Mouse (Mus musculus) brain, embryonic 14.5 days (tissue): Measurements from ENCODE around the gene Naa11. TPM values are rescaled to one million over a fixed set of nuclear protein-coding genes. Genes with fewer than 3 reads are reported as not detected.

ENCODE experiments used
- DNase-seq: peaks from one replicate; pipeline ENCODE4 v3.0.0-alpha.2; 2011; ENCODE audit warnings: low read depth
- CTCF ChIP-seq: fragments of 200-500 bp; IDR thresholded peaks from 2 replicates; pipeline ENCODE4 v1.5.1; 2012; ENCODE audit warnings: inconsistent platforms, mild to moderate bottlenecking, moderate library complexity, borderline replicate concordance; ENCODE audit not compliant: insufficient read depth, insufficient read length; ENCODE audit errors: extremely low read depth
- POLR2A ChIP-seq: fragments of 200-500 bp; IDR thresholded peaks from 2 replicates; pipeline ENCODE4 v1.6.1; 2012; ENCODE audit warnings: mild to moderate bottlenecking, inconsistent platforms, borderline replicate concordance; ENCODE audit not compliant: poor library complexity, insufficient read depth, insufficient read length, severe bottlenecking; ENCODE audit errors: extremely low read depth
- polyA plus RNA-seq: library from polyadenylated mRNA; depleted of rRNA; stranded (reverse); fragments of >200 nt; gene quantifications from 2 replicates; pipeline ENCODE4 v1.2.3, GENCODE M21; 2012; rRNA removed

Naa11 gene
- polyA plus RNA-seq = not detected in 2 replicates

DNA sequence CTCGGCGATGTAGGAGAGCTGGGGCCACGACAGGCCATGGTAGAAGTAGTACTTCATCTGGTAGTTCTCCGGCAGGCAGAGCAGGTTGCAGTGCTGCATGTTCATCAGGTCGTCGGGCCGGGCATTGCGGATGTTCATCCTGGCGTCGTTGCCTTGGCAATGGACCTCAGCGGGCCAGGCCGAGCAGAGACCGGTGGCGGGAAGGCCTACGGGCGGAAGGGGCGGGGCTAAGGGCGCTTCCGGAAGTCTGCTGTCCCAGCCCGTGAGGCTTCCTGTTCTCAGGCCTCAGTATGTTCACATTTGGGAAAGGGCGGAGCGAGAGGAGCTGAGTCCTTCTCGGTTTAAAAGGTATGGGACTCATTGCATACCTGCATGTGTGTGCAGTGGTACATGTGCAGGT, at the start of gene Naa11:
Gene Naa11, minus strand, starts transcription at position 220 of the 400 bp plus-strand sequence.
- DNase-seq = no peak

DNA sequence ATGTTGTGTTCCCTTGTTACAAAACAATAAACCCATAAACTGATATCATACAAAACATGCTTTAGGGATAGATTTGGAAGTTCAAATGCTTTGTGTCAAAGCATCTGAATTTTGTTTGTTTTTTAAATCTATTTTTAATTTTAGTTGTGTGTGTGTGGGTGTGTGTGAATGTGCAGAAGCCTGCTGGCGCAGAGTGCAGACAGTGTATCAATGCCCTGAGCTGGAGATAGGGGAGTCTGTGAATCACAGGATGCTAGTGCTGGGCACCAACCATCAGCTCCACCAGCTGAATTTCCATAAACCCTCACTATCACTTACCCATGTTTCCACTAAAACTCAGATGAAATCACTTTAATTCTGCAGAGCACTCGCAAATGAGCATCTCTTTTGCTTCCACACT, 40.3 kb upstream of the Naa11 start:
- TF ChIP-seq CTCF (no peak), POLR2A (no peak)
- no peak for DNase-seq

More for the DNA sequence above, at the start of gene Naa11:
- TF ChIP-seq POLR2A = no peak
- TF ChIP-seq CTCF = no peak

DNA sequence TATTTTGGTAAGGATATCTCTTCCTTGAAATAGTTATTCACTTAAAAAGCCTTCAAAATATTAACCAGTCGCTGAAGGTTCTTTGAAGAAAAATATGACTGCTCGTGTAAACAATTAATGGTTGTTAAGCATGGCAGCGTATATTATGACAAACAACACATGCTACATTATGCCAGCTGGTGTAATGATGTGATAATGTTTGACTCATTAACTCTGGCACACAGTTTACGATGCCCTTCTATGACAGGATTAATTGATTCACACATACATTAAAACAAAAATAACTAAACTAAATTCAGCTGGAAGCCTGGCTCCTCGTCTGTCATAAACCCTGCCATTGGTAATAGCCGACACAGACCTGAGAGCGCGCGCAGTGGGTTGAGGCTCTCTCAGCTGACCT, 37.8 kb upstream of the Naa11 start:
- peak; percentile 67 for DNase-seq
- TF ChIP-seq CTCF = no peak
- TF ChIP-seq POLR2A = no peak

DNA sequence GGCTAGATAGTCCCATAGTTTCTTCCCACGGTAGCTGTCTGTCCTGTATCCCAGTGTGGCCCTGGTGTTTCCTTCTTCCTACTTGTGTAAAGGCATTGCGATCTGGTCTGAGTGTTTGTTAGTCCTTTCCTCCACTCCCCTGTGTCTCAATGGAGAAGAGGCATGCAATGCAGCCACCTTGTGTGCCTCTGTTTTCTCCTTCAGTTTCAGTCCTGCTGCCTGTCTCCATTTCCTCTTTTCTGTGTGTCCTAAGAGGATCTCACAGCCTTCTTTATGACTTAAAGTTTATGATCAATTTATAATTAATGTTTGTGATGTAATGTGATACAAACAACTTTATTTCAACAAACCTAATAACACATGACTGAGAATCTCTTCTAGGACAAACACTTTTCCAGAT, 29.5 kb upstream of the Naa11 start:
- TF ChIP-seq CTCF = no peak
- TF ChIP-seq POLR2A = no peak
- no peak for DNase-seq

DNA sequence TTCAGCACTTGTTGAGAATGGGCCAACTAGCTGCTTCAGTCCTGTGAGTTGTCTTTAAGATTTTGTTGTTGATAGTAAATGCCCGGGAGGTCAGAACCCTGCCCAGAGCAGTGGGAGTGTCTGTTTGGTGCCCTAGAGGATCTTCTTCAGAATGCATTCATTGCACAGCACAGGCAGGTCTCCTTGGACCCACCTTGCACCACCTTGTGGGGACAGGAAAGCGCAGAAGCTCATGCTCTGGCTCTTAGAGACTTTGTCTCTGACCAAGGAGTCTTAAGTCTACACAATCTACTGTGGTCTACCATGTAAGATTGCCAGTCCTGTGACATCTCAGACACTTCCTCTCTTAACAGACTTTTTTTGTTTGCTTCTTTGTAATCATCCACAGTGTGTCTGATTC, 25.0 kb upstream of the Naa11 start:
- TF ChIP-seq POLR2A (no peak), CTCF (no peak)
- no peak for DNase-seq

DNA sequence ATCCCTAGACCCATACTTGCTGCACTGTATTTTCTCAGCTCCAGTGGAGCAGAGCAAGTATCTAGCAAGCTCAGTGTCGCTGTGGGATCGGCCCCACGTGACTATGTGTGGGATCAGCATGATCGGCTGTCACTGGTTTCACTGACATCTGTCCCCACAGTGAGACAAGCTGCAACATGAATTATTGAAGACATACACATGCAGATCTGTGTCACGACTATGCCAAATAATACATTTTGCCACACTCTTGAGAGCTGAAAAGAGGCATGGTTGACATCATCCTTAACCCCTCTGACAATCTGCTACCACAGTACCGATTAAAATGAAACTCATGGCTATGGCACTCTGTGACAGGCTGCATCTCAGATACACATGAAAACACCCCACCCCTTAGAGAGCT, 23.7 kb upstream of the Naa11 start:
- TF ChIP-seq CTCF = no peak
- TF ChIP-seq POLR2A = no peak
- peak; percentile 93 for DNase-seq

DNA sequence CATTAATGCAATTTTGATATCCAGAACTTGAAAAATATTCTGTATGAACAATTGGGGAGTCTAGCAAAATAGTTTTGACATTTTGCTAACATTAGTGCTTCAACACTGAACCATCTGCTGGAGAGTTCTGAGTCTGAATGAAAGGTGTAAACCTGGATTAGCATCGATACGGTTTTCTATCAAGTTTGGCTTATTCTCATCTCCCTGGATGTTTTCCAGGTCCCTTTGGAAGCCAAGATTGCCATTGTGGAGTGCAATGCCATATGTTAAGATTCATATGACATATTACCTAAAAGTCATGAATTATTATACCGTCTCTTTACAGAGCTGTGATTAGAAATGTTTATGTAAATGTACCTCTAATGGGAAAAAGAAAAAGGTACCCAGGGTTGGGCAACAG, 21.5 kb upstream of the Naa11 start:
- no peak for TF ChIP-seq CTCF
- no peak for TF ChIP-seq POLR2A
- peak; percentile 79 for DNase-seq

DNA sequence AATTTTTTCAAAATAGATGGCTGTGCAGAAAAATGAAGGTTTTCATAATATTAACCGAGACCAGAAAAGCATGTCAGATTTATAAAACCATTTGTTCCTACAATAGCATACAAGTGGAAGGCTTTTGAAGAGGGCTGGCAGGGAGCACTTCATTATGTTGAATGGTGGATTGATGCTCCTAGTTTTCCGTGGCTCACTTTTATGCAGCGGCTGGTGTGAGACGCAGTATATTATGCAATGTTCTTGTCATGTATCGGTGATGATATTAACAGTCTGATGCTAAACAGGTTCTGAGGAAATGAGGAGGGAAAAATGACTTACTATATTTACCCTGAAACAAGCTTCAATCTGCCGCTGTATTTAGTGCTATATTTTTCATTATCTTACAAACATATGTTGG, 18.0 kb upstream of the Naa11 start:
- peak; percentile 73 for DNase-seq
- no peak for TF ChIP-seq CTCF

DNA sequence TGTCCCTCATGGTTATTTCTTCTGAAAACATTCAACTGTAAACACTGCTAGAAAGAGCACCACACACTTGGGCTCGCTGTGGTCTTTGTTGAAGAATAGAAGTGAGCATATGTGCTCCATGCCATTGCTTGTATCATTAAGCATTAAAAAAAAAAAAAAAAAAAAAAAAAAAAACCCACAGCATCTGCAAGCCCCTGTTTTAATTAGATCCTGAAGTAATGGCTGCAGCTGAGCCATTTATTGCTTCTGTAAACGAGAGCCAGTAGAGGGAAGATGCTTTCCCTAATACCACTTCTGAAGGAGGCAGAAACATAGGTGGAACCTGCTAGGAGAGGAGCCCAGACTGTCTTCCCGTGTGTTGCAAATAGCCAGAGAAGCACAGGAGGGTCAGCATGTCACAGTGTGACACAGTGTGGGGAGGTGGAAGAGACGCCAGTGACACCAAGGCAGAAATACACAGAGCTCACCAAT, 17.1 kb upstream of the Naa11 start:
- DNase-seq = peak; percentile 76
- TF ChIP-seq CTCF (no peak), POLR2A (no peak)

DNA sequence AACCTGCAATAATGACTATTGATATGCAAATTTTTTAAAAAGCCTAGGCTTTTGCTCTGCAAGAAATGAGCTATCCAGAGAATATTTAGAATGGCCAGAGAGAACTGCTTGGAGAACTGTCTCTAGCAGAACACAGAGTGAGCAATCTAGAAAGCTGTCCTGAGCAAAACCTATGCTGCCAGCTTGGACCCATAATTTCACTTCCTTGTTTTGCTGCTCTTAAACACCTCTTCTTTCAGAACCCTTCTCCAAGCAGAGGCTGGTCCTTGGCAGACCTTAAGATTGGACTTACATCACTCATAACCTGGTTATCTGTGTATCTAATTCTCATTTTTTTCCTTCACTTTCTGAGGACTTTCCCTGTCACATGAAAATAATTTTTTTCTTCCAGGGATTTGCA, 8.9 kb upstream of the Naa11 start:
- TF ChIP-seq CTCF (no peak), POLR2A (no peak)
- no peak for DNase-seq

DNA sequence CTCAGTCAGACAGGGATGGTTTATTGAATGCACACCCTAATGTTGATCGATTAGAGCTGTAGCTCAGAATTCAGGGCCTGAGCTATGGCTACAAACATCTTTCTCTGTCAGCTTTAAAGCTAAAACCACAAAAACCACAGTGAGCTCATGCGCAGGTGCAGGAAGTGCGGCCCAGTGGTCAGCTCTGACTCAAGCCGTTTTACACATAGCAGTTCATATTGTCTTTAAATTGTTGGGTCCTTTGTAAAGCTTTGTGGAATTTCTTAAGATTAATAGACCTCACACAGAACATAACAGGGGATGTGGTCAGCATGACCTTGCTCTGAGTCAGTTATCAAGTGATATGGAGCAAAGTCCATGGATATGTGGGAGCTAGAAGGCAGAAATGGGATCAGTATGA, 5.4 kb upstream of the Naa11 start:
- DNase-seq = no peak
- TF ChIP-seq POLR2A (no peak), CTCF (no peak)

DNA sequence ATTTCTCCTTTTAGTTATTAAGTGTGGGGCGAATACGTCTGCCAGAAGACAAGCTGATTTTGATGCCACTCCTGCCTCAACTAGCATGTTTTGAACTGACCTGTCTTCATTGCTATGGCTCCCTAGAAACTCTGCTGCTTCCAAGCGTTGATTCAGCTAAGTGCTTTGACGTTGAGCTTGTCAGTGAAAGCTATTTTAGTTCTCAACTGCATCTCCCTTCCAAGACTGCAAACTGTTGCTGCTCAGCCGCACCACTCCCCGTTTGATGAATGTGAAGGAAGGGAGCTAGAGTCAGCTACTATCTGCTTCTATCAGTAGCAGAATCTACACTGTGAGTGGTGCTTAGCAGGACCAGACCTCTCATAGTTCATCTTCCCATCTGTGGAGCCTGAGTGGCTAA, 4.6 kb downstream of the Naa11 start:
- DNase-seq = no peak
- TF ChIP-seq CTCF (no peak), POLR2A (no peak)

DNA sequence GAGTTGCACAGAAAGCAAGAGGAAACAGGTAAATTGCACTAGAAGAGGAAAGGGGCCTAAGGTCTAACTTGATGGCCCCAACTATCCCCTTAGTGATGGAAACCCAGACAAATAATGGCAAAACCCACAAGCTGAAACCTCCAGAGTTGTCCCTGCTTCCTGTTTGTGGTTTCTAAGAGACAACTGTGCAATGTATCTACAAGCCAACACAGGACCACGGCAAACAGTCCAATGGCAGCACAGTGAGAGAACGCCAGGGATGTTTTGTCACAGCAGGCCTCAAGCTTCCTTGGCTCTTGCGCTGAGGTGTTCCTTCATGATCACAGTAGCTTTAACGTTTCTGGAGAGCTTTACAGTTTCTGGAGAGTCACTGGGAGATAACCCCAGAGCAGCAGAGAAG, 7.8 kb downstream of the Naa11 start:
- no peak for DNase-seq
- TF ChIP-seq CTCF (no peak), POLR2A (no peak)

DNA sequence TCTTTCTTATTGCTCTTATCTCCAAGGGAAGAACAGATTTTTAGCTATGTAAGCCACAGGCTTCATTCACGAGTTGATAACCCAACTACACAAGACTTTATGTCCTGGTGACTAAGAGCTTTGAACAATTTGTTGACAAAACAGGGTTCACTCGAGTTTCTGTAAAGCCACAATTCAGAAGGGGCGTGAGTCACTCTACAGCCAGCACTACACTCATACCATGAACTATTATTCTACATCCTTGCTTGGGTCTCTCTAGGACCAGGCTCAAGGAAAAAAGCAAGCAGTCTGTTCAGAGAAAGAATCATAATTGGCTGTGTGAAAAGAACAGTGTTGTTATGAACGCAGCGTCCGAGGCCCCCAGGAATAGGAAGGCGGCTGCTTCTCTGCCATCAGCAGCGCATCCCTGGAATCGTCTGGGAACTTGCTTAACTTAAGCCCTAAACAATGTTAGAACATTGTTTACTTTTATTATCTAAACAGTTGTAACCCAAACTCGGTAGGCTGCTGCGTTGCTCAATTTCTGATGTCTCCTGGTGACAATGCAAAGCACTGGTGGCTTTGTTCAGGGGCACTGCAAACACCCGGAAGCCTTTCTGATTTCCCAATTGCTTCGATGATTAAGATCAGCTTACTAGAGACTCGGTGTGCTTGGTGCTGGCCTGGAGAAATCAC, 9.5 kb downstream of the Naa11 start:
- TF ChIP-seq CTCF (no peak), POLR2A (no peak)
- DNase-seq = peak; percentile 26
